Mouse (Mus musculus) CH12F3 (cell line): ENCODE data around the gene Ifna5.
"Not testable (repeated sequence)": the region's sequence is repeated elsewhere in the genome, so short reads cannot be mapped to it uniquely, and the experiment has no call there.

Source experiments
- in situ Hi-C: fragments of 300-500 bp; cut with MboI; formaldehyde crosslinking; loops from 2 replicates; pipeline ENCODE4 v1.14.3; 2020; ENCODE audit warnings: low sequenced_read_pairs

Ifna5 gene

GRCm38 (mm10) chr4:88835225-88835624 is at the start of gene Ifna5:
Gene Ifna5, plus strand, starts transcription at chr4:88835525.
- in situ Hi-C loops = not testable (repeated sequence)

GRCm38 (mm10) chr4:88788402-88788801 is 46.9 kb upstream of the Ifna5 start, which contains the start of gene Gm13277:
Gene Gm13277, plus strand, starts transcription at chr4:88788632.
- in situ Hi-C loops = not testable (repeated sequence)

- in situ Hi-C loops = not testable (repeated sequence)
Measured at GRCm38 (mm10) chr4:88791250-88791649, 44.1 kb upstream of the Ifna5 start, which contains the start of gene Gm13278. Gene Gm13278, plus strand, starts transcription at chr4:88791550.

- in situ Hi-C loops = not testable (repeated sequence)
Measured at GRCm38 (mm10) chr4:88793936-88794675, 41.2 kb upstream of the Ifna5 start, which contains the start of gene Gm13275. Gene Gm13275, plus strand, starts transcription at chr4:88794487.

- in situ Hi-C loops = not testable (repeated sequence)
Measured at GRCm38 (mm10) chr4:88797097-88797496, 38.2 kb upstream of the Ifna5 start, which contains the start of gene Gm13279. Gene Gm13279, plus strand, starts transcription at chr4:88797397.

- in situ Hi-C loops = not testable (repeated sequence)
Measured at GRCm38 (mm10) chr4:88799365-88799764, 36.0 kb upstream of the Ifna5 start, which contains the start of gene Gm13285. Gene Gm13285, plus strand, starts transcription at chr4:88799665.

GRCm38 (mm10) chr4:88802954-88803353 is 32.4 kb upstream of the Ifna5 start, which contains the start of gene Gm13287:
Gene Gm13287, plus strand, starts transcription at chr4:88803254.
- in situ Hi-C loops = not testable (repeated sequence)

- in situ Hi-C loops = not testable (repeated sequence)
Measured at GRCm38 (mm10) chr4:88805231-88805630, 30.1 kb upstream of the Ifna5 start, which contains the start of gene Gm13288. Gene Gm13288, plus strand, starts transcription at chr4:88805531.

- in situ Hi-C loops = not testable (repeated sequence)
Measured at GRCm38 (mm10) chr4:88805761-88806160, 29.6 kb upstream of the Ifna5 start.

- in situ Hi-C loops = no loop called here
Measured at GRCm38 (mm10) chr4:88815928-88816327, 19.4 kb upstream of the Ifna5 start, which contains the start of gene Ifna7. Gene Ifna7, plus strand, starts transcription at chr4:88816228.

GRCm38 (mm10) chr4:88819659-88820058 is 15.7 kb upstream of the Ifna5 start, which contains the start of gene Ifna11:
Gene Ifna11, plus strand, starts transcription at chr4:88819959.
- in situ Hi-C loops = no loop called here

- in situ Hi-C loops = no loop called here
Measured at GRCm38 (mm10) chr4:88822995-88823394, 12.3 kb upstream of the Ifna5 start.

- in situ Hi-C loops = not testable (repeated sequence)
Measured at GRCm38 (mm10) chr4:88827116-88827515, 8.2 kb upstream of the Ifna5 start, which contains the start of gene Ifna6. Gene Ifna6, plus strand, starts transcription at chr4:88827416.

GRCm38 (mm10) chr4:88830523-88830922 is 4.8 kb upstream of the Ifna5 start:
- in situ Hi-C loops = no loop called here

- in situ Hi-C loops = no loop called here
Measured at GRCm38 (mm10) chr4:88838828-88839227, 3.5 kb downstream of the Ifna5 start.

- in situ Hi-C loops = no loop called here
Measured at GRCm38 (mm10) chr4:88840058-88840457, 4.7 kb downstream of the Ifna5 start.

GRCm38 (mm10) chr4:88841438-88841911 is 6.2 kb downstream of the Ifna5 start, which contains the start of gene Ifna4:
Gene Ifna4, plus strand, starts transcription at chr4:88841861.
- in situ Hi-C loops = no loop called here

GRCm38 (mm10) chr4:88845334-88845733 is 10.0 kb downstream of the Ifna5 start:
- in situ Hi-C loops = no loop called here

GRCm38 (mm10) chr4:88849698-88850097 is 14.4 kb downstream of the Ifna5 start, which contains the start of gene Ifna1:
Gene Ifna1, plus strand, starts transcription at chr4:88850087.
- in situ Hi-C loops = no loop called here

GRCm38 (mm10) chr4:88851026-88851763 is 15.9 kb downstream of the Ifna5 start:
- in situ Hi-C loops = no loop called here

GRCm38 (mm10) chr4:88859214-88859613 is 23.9 kb downstream of the Ifna5 start:
- in situ Hi-C loops = no loop called here
